Mouse (Mus musculus): ENCODE results near the gene Creb3l2. TPM values are rescaled to one million over a fixed set of nuclear protein-coding genes. Genes with fewer than 3 reads are reported as not detected.

The Creb3l2 gene
- 20.8 and 23.3 TPM in 2 replicates for polyA plus RNA-seq (2015; fragmentation: Nextera tagmentation; extraction: Ambion mirVana)

DNA sequence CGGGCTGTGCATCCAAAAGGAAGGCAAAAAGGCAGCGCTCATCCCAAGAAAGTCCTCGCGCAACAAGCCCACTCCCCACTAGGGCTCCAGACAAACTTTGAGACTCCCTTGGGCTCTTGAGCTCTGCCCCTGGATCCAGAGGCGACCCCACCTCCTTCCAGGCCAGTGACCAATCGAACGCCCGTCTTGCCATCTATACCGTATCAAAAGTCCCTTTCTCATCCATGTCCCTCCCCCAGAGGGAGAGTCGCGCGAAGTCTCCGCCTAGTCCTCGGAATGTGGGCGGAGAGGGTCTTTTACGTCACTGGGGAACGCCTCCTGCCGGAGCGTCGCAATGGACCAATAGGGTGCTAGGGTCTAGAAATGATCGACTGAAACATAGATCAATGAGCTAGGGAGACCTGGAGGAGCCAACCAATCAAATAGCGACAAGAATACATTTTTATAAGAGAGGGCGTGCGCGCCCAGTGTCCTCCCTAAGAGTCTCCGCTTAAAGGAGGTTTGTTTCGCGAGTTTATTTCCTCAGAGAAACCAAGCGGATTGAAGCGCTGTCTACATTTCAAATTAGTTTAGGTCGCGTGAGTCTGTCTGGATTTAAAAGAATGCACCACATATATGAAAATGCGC lies at the start of gene Creb3l2:
Gene Creb3l2, minus strand, starts transcription at position 106 of the 627 bp plus-strand sequence.
- peak; percentile 35; the same call in 1 of the 2 replicates for TF ChIP-seq CTCF (IDR thresholded peaks at IDR 0.05; ENCODE audit: low read depth)
- no peaks in the 10 kb centered on the region for H3K27me3 ChIP-seq (ENCODE audit: insufficient read depth, low read length)
- peak; percentile 99 for ATAC-seq (replicated peaks; ENCODE audit: low FRiP score, low read depth)
- peak; percentile 100 for DNase-seq (ENCODE audit: low spot score)
- peak within 1 kb of the TSS; percentile 92 for H3K27ac ChIP-seq
- H3K9ac ChIP-seq (ENCODE audit: low read depth, low read length) = peak within 1 kb of the TSS; percentile 84
- WGBS = under 1% methylated on average over 33 of the region's 33 CpGs
- H3K9me3 ChIP-seq (replicated peaks; ENCODE audit: low read length) = no peaks in the 10 kb centered on the region
- H3K4me2 ChIP-seq (ENCODE audit: low read length) = peak within 1 kb of the TSS; percentile 78
- H3K4me1 ChIP-seq (replicated peaks; ENCODE audit: insufficient read depth, low read length) = peaks cover 16% of the 10 kb centered on the region
- no peaks in the 10 kb centered on the region for H3K36me3 ChIP-seq (ENCODE audit: insufficient read depth, low read length)
- H3K4me3 ChIP-seq (replicated peaks; ENCODE audit: low read depth, low read length) = peak within 1 kb of the TSS; percentile 88

DNA sequence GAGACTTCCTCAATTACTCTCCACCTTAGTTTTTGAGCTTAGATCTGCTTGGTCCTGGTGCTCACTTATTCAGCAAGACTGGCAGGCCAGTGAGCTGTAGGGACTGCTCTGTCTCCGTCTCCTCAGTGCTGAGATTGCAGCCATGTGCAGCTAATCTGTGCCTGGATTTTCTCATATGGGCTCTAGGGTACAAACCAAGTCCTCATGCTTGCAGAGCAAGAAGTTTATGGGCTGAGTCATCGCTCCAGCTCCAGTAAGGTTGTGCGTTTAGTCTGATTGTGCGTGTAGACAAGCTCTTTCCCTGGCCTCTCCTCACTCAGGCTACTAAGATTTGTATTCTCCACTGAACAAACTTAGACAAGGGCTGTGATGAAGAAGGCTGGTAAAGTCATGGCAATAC lies 44.6 kb upstream of the Creb3l2 start:
- no peaks in the 10 kb centered on the region for H3K4me1 ChIP-seq (replicated peaks; ENCODE audit: insufficient read depth, low read length)
- no peak for ATAC-seq (replicated peaks; ENCODE audit: low FRiP score, low read depth)
- no peaks in the 10 kb centered on the region for H3K9me3 ChIP-seq (replicated peaks; ENCODE audit: low read length)
- no peak overlapping the region for H3K9ac ChIP-seq (ENCODE audit: low read depth, low read length)
- no peaks in the 10 kb centered on the region for H3K27me3 ChIP-seq (ENCODE audit: insufficient read depth, low read length)
- H3K4me2 ChIP-seq (ENCODE audit: low read length) = no peak overlapping the region
- no peak for TF ChIP-seq CTCF (IDR thresholded peaks at IDR 0.05; ENCODE audit: low read depth)
- no peaks in the 10 kb centered on the region for H3K36me3 ChIP-seq (ENCODE audit: insufficient read depth, low read length)
- no peak overlapping the region for H3K4me3 ChIP-seq (replicated peaks; ENCODE audit: low read depth, low read length)
- DNase-seq (ENCODE audit: low spot score) = no peak
- 59% methylated on average over 4 of the region's 4 CpGs for WGBS
- H3K27ac ChIP-seq = no peak overlapping the region

DNA sequence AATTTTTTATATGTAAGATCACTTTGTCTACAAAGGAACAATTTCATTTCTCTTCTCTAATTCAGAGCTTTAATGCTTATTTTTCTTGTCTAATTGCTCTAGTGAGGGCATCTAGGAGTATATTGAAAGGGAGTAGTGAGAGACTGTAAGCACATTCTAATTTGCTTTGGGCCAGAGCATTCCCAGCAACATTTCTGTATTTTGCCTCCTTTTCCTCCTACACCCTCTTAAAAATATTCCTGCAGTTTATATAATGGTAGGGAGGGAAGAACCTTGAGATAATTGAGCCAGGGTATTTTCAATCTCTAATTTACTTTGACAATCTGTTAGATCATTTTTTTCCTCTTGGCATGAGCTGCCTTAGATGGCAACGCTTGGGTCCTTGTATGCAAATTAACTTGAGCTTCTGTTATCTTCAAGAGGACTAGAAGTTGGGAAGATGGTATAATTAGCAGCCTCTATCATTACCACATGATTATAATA lies 42.7 kb upstream of the Creb3l2 start:
- H3K27ac ChIP-seq = no peak overlapping the region
- no peak overlapping the region for H3K4me3 ChIP-seq (replicated peaks; ENCODE audit: low read depth, low read length)
- no peak overlapping the region for H3K9ac ChIP-seq (ENCODE audit: low read depth, low read length)
- no peak for TF ChIP-seq CTCF (IDR thresholded peaks at IDR 0.05; ENCODE audit: low read depth)
- DNase-seq (ENCODE audit: low spot score) (no peak), ATAC-seq (replicated peaks; ENCODE audit: low FRiP score, low read depth) (no peak)
- 63% methylated on average over 1 of the region's 1 CpGs for WGBS
- no peaks in the 10 kb centered on the region for H3K36me3 ChIP-seq (ENCODE audit: insufficient read depth, low read length)
- no peaks in the 10 kb centered on the region for H3K4me1 ChIP-seq (replicated peaks; ENCODE audit: insufficient read depth, low read length)
- no peak overlapping the region for H3K4me2 ChIP-seq (ENCODE audit: low read length)
- no peaks in the 10 kb centered on the region for H3K9me3 ChIP-seq (replicated peaks; ENCODE audit: low read length)
- no peaks in the 10 kb centered on the region for H3K27me3 ChIP-seq (ENCODE audit: insufficient read depth, low read length)

DNA sequence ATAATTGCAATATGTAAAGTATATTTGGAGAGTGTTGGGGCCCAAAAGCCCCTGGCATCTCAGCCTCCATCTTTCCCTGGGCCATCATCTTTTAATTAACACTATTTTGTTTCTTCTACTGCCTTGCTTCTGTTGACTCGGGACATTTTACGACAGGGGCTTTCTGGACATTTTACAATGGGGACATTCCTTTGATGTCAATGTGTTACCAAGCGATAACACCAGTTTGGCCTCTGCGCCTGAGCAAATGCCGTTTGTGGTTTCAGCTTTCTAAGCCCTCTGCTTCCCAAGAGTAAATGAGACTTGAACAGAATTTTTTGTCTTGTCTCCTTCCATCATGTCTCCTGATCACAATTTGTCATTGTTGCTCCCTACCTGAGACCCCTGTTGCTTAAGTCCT lies 41.3 kb upstream of the Creb3l2 start:
- TF ChIP-seq CTCF (IDR thresholded peaks at IDR 0.05; ENCODE audit: low read depth) = no peak
- H3K9ac ChIP-seq (ENCODE audit: low read depth, low read length) = no peak overlapping the region
- H3K27ac ChIP-seq = no peak overlapping the region
- H3K9me3 ChIP-seq (replicated peaks; ENCODE audit: low read length) = no peaks in the 10 kb centered on the region
- no peaks in the 10 kb centered on the region for H3K36me3 ChIP-seq (ENCODE audit: insufficient read depth, low read length)
- no peaks in the 10 kb centered on the region for H3K27me3 ChIP-seq (ENCODE audit: insufficient read depth, low read length)
- H3K4me2 ChIP-seq (ENCODE audit: low read length) = no peak overlapping the region
- no peaks in the 10 kb centered on the region for H3K4me1 ChIP-seq (replicated peaks; ENCODE audit: insufficient read depth, low read length)
- WGBS = 16% methylated on average over 5 of the region's 5 CpGs
- DNase-seq (ENCODE audit: low spot score) = no peak
- no peak overlapping the region for H3K4me3 ChIP-seq (replicated peaks; ENCODE audit: low read depth, low read length)
- no peak for ATAC-seq (replicated peaks; ENCODE audit: low FRiP score, low read depth)

DNA sequence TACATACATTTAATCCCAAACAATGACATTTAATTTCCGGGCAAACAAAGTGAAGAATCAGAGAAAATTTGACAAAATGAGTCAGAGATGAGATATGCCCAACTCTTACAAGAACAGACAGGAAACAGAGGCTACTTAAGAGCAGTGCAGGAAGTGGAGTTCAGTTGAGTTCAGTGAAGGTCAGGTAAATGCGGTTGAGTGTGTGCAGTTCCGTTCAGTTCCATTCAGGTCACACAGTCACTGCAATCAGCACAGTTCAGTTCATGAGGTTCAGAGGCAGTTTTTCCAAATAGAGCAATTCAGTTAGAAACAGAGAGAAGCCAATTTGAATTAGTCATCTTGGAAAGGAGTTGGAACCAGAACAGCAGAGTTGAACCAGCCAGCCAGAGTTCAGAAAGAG lies 39.2 kb upstream of the Creb3l2 start:
- H3K27ac ChIP-seq = no peak overlapping the region
- no peaks in the 10 kb centered on the region for H3K4me1 ChIP-seq (replicated peaks; ENCODE audit: insufficient read depth, low read length)
- TF ChIP-seq CTCF (IDR thresholded peaks at IDR 0.05; ENCODE audit: low read depth) = no peak
- no peak overlapping the region for H3K4me2 ChIP-seq (ENCODE audit: low read length)
- ATAC-seq (replicated peaks; ENCODE audit: low FRiP score, low read depth) (no peak), DNase-seq (ENCODE audit: low spot score) (no peak)
- no peaks in the 10 kb centered on the region for H3K36me3 ChIP-seq (ENCODE audit: insufficient read depth, low read length)
- H3K9me3 ChIP-seq (replicated peaks; ENCODE audit: low read length) = no peaks in the 10 kb centered on the region
- no peak overlapping the region for H3K4me3 ChIP-seq (replicated peaks; ENCODE audit: low read depth, low read length)
- H3K9ac ChIP-seq (ENCODE audit: low read depth, low read length) = no peak overlapping the region
- H3K27me3 ChIP-seq (ENCODE audit: insufficient read depth, low read length) = no peaks in the 10 kb centered on the region
- WGBS = 73% methylated on average over 3 of the region's 3 CpGs

DNA sequence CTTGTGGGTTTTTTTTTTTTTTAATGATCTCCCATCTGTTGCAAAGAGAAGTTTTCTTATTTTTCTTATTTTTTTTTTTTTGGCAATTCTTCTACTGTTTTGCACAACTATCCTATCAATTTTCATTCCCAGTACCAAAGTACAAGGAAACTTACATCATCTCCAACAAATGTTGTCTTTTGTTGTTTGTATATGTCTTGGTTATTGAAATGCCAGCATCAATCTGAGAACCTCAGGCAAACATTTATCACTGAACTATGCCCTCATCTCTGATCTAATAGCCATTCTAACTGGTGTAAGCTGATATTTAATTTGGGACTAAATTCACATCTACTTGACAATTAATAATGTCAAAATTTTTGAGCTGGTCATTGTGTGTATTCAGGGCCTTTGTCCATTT lies 38.1 kb upstream of the Creb3l2 start:
- Histone ChIP-seq H3K27me3 (ENCODE audit: insufficient read depth, low read length) (no peaks in the 10 kb centered on the region), H3K4me3 (replicated peaks; ENCODE audit: low read depth, low read length) (no peak overlapping the region), H3K9me3 (replicated peaks; ENCODE audit: low read length) (no peaks in the 10 kb centered on the region), H3K36me3 (ENCODE audit: insufficient read depth, low read length) (no peaks in the 10 kb centered on the region), H3K4me1 (replicated peaks; ENCODE audit: insufficient read depth, low read length) (no peaks in the 10 kb centered on the region), H3K27ac (no peak overlapping the region), H3K4me2 (ENCODE audit: low read length) (no peak overlapping the region), H3K9ac (ENCODE audit: low read depth, low read length) (no peak overlapping the region)
- ATAC-seq (replicated peaks; ENCODE audit: low FRiP score, low read depth) (no peak), DNase-seq (ENCODE audit: low spot score) (no peak)
- no peak for TF ChIP-seq CTCF (IDR thresholded peaks at IDR 0.05; ENCODE audit: low read depth)

DNA sequence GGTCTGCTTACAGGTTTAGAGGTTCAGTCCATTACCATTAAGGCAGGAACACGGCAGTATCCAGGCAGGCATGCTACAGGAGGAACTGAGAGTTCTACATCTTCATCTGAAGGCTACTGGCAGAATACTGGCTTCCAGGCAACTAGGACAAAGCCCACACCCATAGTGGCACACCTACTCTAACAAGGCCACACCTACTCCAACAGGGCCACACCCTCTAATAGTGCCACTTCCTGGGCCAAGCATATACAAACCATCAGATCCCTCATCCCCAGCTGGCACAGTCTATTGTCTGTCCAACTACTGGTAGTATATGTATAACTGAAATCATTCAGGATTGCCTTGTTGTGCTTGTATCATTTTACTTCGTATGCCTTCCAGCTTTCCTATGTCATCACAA lies 36.5 kb upstream of the Creb3l2 start:
- Histone ChIP-seq H3K4me3 (replicated peaks; ENCODE audit: low read depth, low read length) (no peak overlapping the region), H3K9ac (ENCODE audit: low read depth, low read length) (no peak overlapping the region), H3K27me3 (ENCODE audit: insufficient read depth, low read length) (no peaks in the 10 kb centered on the region), H3K4me1 (replicated peaks; ENCODE audit: insufficient read depth, low read length) (no peaks in the 10 kb centered on the region), H3K9me3 (replicated peaks; ENCODE audit: low read length) (no peaks in the 10 kb centered on the region), H3K4me2 (ENCODE audit: low read length) (no peak overlapping the region), H3K36me3 (ENCODE audit: insufficient read depth, low read length) (no peaks in the 10 kb centered on the region), H3K27ac (no peak overlapping the region)
- 83% methylated on average over 2 of the region's 2 CpGs for WGBS
- ATAC-seq (replicated peaks; ENCODE audit: low FRiP score, low read depth) (no peak), DNase-seq (ENCODE audit: low spot score) (no peak)
- TF ChIP-seq CTCF (IDR thresholded peaks at IDR 0.05; ENCODE audit: low read depth) = no peak

Data from kidney, postnatal 0 days (tissue).